Mouse (Mus musculus): Measurements from ENCODE around the gene Ttc29. TPM values are rescaled to one million over a fixed set of nuclear protein-coding genes. Genes with fewer than 3 reads are reported as not detected.

The Ttc29 gene
- polyA plus RNA-seq, 1 experiment from 2014 or later: 0.10 TPM

GRCm38 (mm10) chr8:78284805-78285204 is 71.7 kb downstream of the Ttc29 start:
- Histone ChIP-seq H3K9me3 (no peaks in the 10 kb centered on the region), H3K27me3 (no peaks in the 10 kb centered on the region), H3K9ac (no peak overlapping the region), H3K4me1 (no peaks in the 10 kb centered on the region), H3K4me2 (no peak overlapping the region), H3K36me3 (no peaks in the 10 kb centered on the region), H3K27ac (no peak overlapping the region), H3K4me3 (no peak overlapping the region)
- no peak for ATAC-seq (ENCODE audit: insufficient number of reproducible peaks, low FRiP score, low TSS enrichment, low read depth)
- WGBS: 74% methylated on average over 2 of the region's 2 CpGs

DNA sequence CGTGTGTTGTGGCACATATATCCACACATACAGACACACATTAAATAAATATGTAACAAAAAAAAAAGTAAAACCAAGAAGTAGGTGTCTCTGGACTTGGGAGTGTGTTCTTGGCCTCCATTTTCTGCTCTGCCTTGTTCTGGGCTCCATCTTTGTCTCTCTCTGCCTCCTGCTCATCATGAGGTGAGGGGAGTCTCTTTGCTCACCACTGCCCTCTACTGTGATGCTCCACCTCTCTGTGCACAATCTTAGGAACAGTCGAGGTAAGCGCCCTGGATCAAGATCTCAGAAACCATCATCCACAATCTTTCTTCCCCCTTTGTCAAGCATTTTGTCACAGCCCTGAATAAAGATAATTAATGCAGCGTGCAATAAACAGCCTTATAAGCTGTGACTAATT is 72.3 kb downstream of the Ttc29 start:
- Histone ChIP-seq H3K4me1 (no peaks in the 10 kb centered on the region), H3K9me3 (no peaks in the 10 kb centered on the region), H3K4me3 (no peak overlapping the region), H3K27me3 (no peaks in the 10 kb centered on the region), H3K9ac (no peak overlapping the region), H3K4me2 (no peak overlapping the region), H3K36me3 (no peaks in the 10 kb centered on the region), H3K27ac (no peak overlapping the region)
- no peak for ATAC-seq (ENCODE audit: insufficient number of reproducible peaks, low FRiP score, low TSS enrichment, low read depth)
- WGBS: 82% methylated on average over 4 of the region's 4 CpGs

- H3K27me3 ChIP-seq: no peaks in the 10 kb centered on the region
- H3K4me2 ChIP-seq: no peak overlapping the region
- H3K9ac ChIP-seq: no peak overlapping the region
- no peak overlapping the region for H3K4me3 ChIP-seq
- WGBS: 73% methylated on average over 10 of the region's 10 CpGs
- no peaks in the 10 kb centered on the region for H3K36me3 ChIP-seq
- no peak overlapping the region for H3K27ac ChIP-seq
- H3K9me3 ChIP-seq: no peaks in the 10 kb centered on the region
- ATAC-seq (ENCODE audit: insufficient number of reproducible peaks, low FRiP score, low TSS enrichment, low read depth): no peak
- no peaks in the 10 kb centered on the region for H3K4me1 ChIP-seq
Observed at GRCm38 (mm10) chr8:78289374-78289971, 76.4 kb downstream of the Ttc29 start.

DNA sequence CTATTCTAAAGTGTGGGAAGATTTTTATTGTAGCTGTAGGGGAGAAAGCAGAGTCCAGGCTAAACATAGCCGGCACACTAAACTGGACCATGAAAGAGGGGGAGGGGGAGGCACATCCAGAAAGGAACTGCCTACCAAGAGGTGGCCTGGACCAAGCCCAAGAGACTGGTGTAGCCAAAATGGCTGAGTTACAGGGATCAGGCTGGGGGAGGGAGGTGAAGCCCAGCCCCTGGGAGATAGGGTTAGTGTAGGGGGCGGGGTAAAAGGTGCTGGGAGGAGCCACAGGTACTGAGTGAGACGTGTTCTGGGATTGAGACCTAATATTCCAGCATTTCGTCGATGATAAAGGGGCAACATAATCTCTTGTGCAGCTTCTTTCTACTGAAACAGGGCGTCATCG is 77.2 kb downstream of the Ttc29 start:
- Histone ChIP-seq H3K9me3 (no peaks in the 10 kb centered on the region), H3K4me1 (no peaks in the 10 kb centered on the region), H3K27ac (no peak overlapping the region), H3K4me2 (no peak overlapping the region), H3K9ac (no peak overlapping the region), H3K4me3 (no peak overlapping the region), H3K27me3 (no peaks in the 10 kb centered on the region), H3K36me3 (no peaks in the 10 kb centered on the region)
- no peak for ATAC-seq (ENCODE audit: insufficient number of reproducible peaks, low FRiP score, low TSS enrichment, low read depth)
- WGBS: 52% methylated on average over 7 of the region's 7 CpGs

DNA sequence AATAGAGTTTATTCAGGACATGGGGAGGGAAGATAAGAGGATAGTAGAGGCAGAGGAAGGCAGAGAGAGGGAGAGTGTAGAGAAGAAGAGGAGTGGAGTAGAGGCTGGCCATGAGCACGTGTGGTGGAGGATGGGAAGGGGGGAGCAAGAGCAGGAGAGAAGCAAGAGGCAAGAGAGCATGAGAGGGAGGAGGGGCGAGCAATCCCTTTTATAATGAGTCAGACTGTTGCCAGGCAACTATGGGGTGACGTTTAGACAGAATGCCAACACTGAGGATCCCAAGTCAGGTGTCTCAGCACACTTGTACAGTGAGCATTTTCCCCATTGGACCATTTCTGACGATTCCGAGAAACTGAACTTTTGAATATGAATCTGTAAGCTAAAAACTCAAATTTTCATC is 82.4 kb downstream of the Ttc29 start:
- H3K27ac ChIP-seq: no peak overlapping the region
- H3K9ac ChIP-seq: no peak overlapping the region
- ATAC-seq (ENCODE audit: insufficient number of reproducible peaks, low FRiP score, low TSS enrichment, low read depth): no peak
- H3K4me2 ChIP-seq: no peak overlapping the region
- 50% methylated on average over 5 of the region's 5 CpGs for WGBS
- no peaks in the 10 kb centered on the region for H3K4me1 ChIP-seq
- H3K36me3 ChIP-seq: no peaks in the 10 kb centered on the region
- no peak overlapping the region for H3K4me3 ChIP-seq
- no peaks in the 10 kb centered on the region for H3K9me3 ChIP-seq
- H3K27me3 ChIP-seq: no peaks in the 10 kb centered on the region

DNA sequence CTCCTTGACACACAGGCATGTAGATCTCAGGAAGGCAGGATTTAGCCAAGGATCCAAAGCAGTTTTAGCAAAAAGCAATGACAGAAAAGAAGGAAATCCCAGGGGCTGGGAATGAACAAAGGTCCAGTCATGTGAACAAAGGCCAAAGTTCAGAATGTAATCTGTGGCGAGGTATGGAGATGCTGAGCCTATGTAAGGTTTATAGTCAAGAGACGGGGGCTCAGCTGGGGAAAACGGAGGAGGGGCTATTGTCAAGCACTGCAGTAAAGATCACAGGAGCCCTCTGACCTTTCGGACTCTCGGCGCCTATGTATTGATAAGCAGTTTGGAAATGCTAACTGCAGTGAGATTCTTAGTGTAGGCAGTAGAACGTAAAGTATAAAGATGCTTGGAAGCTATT is 90.5 kb downstream of the Ttc29 start:
- no peak for ATAC-seq (ENCODE audit: insufficient number of reproducible peaks, low FRiP score, low TSS enrichment, low read depth)
- Histone ChIP-seq H3K9me3 (no peaks in the 10 kb centered on the region), H3K4me1 (no peaks in the 10 kb centered on the region), H3K4me3 (no peak overlapping the region), H3K4me2 (no peak overlapping the region), H3K27me3 (no peaks in the 10 kb centered on the region), H3K9ac (no peak overlapping the region), H3K27ac (no peak overlapping the region), H3K36me3 (no peaks in the 10 kb centered on the region)
- 38% methylated on average over 7 of the region's 7 CpGs for WGBS

- Histone ChIP-seq H3K27me3 (no peaks in the 10 kb centered on the region), H3K4me3 (no peak overlapping the region), H3K4me1 (no peaks in the 10 kb centered on the region), H3K36me3 (no peaks in the 10 kb centered on the region), H3K9ac (no peak overlapping the region), H3K9me3 (no peaks in the 10 kb centered on the region), H3K27ac (no peak overlapping the region), H3K4me2 (no peak overlapping the region)
- no peak for ATAC-seq (ENCODE audit: insufficient number of reproducible peaks, low FRiP score, low TSS enrichment, low read depth)
- WGBS: 68% methylated on average over 10 of the region's 10 CpGs
Observed at GRCm38 (mm10) chr8:78306604-78307003, 93.5 kb downstream of the Ttc29 start.

DNA sequence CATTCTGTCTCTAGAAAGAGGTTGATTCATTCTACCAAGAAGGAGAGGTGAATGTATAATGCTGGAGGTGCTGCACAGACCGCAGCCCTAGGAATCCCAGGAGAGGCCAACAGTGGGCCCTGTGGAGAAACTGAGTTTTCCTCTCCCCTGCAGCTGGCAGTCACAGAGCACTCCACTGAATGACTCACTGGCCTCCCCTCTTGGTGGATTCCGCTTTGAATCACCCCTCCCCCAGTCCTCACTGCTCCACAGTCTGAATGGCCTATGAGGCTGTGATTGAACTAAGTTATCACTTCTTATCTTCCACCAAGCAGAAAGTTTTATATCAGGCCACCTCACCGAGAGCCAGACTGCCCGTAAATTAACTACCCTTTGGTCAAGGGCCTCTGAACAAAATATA is 94.0 kb downstream of the Ttc29 start:
- H3K9ac ChIP-seq: no peak overlapping the region
- 53% methylated on average over 4 of the region's 4 CpGs for WGBS
- no peaks in the 10 kb centered on the region for H3K27me3 ChIP-seq
- no peak overlapping the region for H3K4me2 ChIP-seq
- H3K36me3 ChIP-seq: no peaks in the 10 kb centered on the region
- ATAC-seq (ENCODE audit: insufficient number of reproducible peaks, low FRiP score, low TSS enrichment, low read depth): no peak
- no peak overlapping the region for H3K4me3 ChIP-seq
- H3K27ac ChIP-seq: no peak overlapping the region
- no peaks in the 10 kb centered on the region for H3K4me1 ChIP-seq
- no peaks in the 10 kb centered on the region for H3K9me3 ChIP-seq

- Histone ChIP-seq H3K4me1 (no peaks in the 10 kb centered on the region), H3K36me3 (no peaks in the 10 kb centered on the region), H3K4me2 (no peak overlapping the region), H3K9ac (no peak overlapping the region), H3K4me3 (no peak overlapping the region), H3K27me3 (no peaks in the 10 kb centered on the region), H3K9me3 (no peaks in the 10 kb centered on the region), H3K27ac (no peak overlapping the region)
- no peak for ATAC-seq (ENCODE audit: insufficient number of reproducible peaks, low FRiP score, low TSS enrichment, low read depth)
- WGBS: 69% methylated on average over 6 of the region's 6 CpGs
Observed at GRCm38 (mm10) chr8:78309539-78309938, 96.4 kb downstream of the Ttc29 start.

DNA sequence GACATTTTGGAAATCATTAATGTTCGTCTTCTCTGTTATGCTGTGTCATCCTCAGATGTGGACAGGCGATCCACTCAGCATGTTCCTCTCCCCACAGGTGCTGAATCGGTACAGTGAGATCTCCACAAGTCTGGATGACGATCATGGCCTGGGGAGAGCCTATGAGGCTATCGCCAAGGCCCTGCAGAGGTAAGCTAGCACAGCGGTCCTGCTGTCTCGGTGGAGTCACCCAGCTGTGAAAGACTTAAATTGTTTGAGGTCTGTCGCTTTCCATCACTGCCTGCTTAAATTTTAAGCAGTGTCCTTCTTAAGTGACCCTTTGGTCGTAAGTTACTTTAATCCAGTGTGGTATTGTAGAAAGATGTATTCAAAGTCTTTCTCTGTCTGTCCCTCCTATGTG is 102.5 kb downstream of the Ttc29 start:
- Histone ChIP-seq H3K9ac (no peak overlapping the region), H3K4me1 (no peaks in the 10 kb centered on the region), H3K9me3 (no peaks in the 10 kb centered on the region), H3K27ac (no peak overlapping the region), H3K4me3 (no peak overlapping the region), H3K36me3 (no peaks in the 10 kb centered on the region), H3K27me3 (no peaks in the 10 kb centered on the region), H3K4me2 (no peak overlapping the region)
- no peak for ATAC-seq (ENCODE audit: insufficient number of reproducible peaks, low FRiP score, low TSS enrichment, low read depth)
- 69% methylated on average over 9 of the region's 9 CpGs for WGBS

DNA sequence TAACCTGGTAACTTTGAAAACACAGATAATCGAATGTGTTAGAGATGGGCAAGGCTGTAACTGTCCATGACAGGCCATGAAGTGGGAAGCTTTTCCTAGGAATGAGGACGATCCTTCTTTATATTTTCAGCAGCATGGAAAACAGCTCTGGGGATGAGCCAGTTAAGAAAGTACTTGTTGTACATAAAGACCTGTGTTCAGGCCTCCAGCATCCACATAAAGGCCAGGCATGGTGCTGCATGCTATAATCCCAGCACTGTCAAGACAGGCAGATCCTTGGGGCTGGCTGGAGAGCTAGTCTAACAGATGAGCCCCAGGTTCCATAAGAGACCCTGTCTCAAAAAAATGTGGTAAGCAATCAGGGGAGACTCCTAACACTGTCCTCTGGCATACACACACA is 104.6 kb downstream of the Ttc29 start:
- ATAC-seq (ENCODE audit: insufficient number of reproducible peaks, low FRiP score, low TSS enrichment, low read depth): no peak
- H3K27me3 ChIP-seq: no peaks in the 10 kb centered on the region
- H3K27ac ChIP-seq: no peak overlapping the region
- H3K4me2 ChIP-seq: no peak overlapping the region
- H3K4me1 ChIP-seq: peaks cover 2% of the 10 kb centered on the region; the same call in 1 of the 2 replicates
- WGBS: 80% methylated on average over 2 of the region's 2 CpGs
- no peaks in the 10 kb centered on the region for H3K36me3 ChIP-seq
- no peaks in the 10 kb centered on the region for H3K9me3 ChIP-seq
- H3K4me3 ChIP-seq: no peak overlapping the region
- no peak overlapping the region for H3K9ac ChIP-seq

- H3K4me2 ChIP-seq: no peak overlapping the region
- no peaks in the 10 kb centered on the region for H3K9me3 ChIP-seq
- H3K36me3 ChIP-seq: no peaks in the 10 kb centered on the region
- WGBS: 79% methylated on average over 3 of the region's 3 CpGs
- no peak overlapping the region for H3K4me3 ChIP-seq
- ATAC-seq (ENCODE audit: insufficient number of reproducible peaks, low FRiP score, low TSS enrichment, low read depth): no peak
- no peaks in the 10 kb centered on the region for H3K27me3 ChIP-seq
- H3K9ac ChIP-seq: no peak overlapping the region
- H3K27ac ChIP-seq: no peak overlapping the region
- peaks cover 3% of the 10 kb centered on the region; the same call in 1 of the 2 replicates for H3K4me1 ChIP-seq
Observed at GRCm38 (mm10) chr8:78323391-78323790, 110.3 kb downstream of the Ttc29 start.

All from limb, embryonic 15.5 days (tissue).